Mouse (Mus musculus) layer of hippocampus, postnatal 36 days (tissue): ENCODE measurements around the gene Setd5. TPM values are rescaled to one million over a fixed set of nuclear protein-coding genes. Genes with fewer than 3 reads are reported as not detected.

Experiments
- DNase-seq, 2 experiments: peaks; one replicate each; pipeline ENCODE4 v3.0.0; 2022
- total RNA-seq, 2 experiments: library from RNA; stranded (reverse); gene quantifications; 2 replicates each; pipeline ENCODE4 v1.2.3; 2021

The Setd5 gene
- 100 to 1,000 TPM; 103 to 117 TPM for total RNA-seq

DNA sequence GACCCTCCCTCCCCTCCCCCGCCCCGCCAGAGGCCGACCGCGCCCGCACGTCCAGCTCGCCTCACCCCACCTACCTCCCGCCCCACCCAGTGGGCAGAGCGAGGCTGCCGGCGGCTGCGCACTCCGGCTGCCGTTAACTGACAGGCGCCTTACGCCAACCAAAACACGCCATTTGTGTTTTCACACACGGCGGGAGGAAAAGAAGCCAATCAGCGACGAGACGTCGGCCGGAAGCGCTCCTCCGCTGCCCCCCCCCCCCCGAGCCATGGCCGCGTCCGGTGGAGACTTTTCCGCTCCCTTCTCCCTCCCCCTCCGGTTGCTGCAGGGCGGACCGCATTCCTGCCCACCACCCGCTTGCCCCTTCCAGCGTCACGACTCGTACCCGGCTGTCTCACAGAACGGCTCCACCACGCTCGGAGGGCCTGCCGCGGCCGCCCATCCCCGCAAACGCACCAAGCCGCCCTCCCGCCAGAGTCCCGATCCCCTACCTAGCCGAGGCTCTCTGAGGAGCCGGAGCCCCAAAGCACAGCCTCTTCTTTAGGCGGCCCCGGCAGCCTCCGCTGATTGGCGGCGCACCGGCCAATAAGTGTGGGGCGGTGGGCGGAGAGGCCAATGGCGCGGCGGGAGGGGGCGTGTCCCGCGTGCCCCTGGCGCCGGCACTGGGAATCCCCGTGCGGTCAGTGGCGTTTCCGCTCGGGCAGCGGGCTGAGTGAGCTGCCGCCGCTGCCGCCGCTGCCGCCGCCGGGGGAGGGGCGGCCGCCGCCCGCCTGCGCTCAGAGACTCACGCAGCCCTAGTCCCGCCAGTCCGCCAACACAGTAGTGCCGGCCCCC, at the start of gene Setd5:
TSS of gene Setd5 (plus strand) at position 680 of the 831 bp plus-strand sequence.
- DNase-seq: peak; percentile 97 to 98

DNA sequence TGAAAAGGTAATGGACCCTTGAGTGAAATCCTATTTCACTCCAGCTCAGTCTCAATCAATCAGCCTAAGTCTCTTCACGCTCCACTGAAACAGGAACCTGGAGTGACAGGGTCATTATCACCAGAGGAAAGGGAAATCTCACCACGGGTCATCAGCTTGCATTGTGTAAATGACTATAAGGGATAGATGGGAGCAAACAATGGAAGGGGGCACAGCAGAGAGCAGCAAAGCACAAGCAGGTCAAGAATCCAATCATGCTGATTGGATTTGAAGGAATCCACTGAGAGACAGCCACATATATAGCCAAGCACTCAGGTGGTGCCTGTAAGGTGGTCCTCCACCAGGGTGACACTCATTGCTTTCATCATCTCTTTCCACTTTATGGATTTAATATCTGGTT, 49.7 kb upstream of the Setd5 start:
- no peak for DNase-seq

DNA sequence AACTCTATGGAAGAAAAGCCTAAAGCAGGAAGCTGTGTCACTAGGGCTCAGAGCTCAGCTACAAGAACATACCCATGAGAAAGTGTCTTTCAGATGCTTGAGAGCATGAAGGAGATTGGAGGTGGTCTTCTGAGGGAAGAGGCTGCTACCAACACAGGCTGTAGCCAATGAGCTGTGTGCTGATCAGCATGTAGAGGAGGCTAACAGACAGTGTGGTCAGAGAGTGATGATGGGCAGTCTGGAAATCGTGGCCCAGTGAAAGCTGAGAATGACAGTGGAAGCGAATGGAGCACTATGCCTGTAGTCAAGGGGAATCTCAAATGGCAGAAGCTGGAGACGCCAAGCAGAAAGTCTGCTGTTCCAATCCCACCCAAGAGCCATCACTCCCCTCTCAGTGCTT, 48.2 kb upstream of the Setd5 start:
- DNase-seq: no peak

DNA sequence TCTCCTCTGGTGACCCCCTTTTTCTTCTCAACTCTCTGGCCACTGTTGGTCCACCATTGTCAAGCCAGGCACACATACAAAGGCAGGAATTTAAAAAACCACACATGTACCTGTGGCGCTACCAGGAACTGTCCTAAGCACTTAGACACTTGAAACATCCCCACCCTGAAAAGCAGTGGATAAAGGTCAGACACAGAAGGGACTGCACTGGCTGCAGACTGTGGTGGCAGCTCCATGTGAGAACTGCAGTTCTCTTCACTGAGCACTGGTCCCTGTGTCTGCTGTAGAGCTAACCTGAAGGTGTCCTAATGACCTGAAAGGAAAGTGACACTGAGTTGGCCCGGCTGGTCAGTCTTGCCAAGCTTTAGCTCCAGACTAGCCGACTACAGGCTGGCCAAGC, 46.6 kb upstream of the Setd5 start:
- DNase-seq: no peak

DNA sequence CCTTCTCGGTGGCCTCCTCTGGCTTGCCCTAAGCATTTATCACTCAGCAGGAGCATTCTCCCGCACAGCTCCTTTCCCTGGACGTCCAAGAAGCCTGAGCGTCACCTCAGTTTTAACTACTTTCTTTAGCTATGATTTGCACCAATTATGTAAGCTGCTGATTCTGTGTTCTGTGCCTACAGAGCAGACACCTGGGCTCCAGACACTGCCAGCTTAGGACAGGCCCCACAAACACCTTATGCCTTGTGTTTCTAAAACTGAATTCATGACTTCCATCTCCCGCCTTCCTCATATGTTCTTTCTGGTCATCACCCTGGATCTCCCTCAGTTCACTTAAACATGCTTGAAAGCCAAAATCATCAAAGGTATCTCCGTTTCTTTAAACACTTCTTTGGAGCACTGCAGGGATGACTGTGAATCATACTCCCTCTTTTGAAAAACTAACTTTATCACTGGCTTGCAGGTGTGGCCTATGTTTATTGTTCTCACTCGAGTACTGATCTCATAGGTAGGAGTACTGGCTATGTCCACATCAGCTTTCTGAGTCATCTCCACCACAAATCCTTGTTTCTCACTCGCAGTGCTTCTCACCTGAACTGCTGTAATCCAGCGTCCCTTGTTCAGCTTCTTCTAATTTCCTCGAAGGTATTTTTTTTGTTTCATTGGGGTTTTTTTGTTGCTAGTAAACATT, 46.0 kb upstream of the Setd5 start:
- DNase-seq: no peak

DNA sequence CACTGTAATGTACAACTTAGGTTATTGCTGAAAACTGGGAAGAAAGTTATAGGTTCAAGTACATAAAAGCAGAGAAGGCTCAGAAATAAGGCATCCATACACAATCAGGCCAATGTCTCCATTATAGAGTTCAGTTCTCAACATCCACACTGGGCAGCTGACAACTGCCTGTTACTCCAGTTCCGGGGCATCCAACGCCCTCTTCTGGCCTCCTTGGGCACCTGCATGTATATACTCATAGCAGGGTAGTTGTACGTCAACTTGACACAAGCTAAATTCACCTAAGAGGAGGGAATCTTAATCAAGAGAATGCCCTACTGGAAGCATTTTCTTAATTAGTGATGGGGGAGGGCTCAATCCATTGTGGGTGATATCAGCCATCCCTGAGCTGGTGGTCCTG, 45.0 kb upstream of the Setd5 start:
- DNase-seq: no peak

DNA sequence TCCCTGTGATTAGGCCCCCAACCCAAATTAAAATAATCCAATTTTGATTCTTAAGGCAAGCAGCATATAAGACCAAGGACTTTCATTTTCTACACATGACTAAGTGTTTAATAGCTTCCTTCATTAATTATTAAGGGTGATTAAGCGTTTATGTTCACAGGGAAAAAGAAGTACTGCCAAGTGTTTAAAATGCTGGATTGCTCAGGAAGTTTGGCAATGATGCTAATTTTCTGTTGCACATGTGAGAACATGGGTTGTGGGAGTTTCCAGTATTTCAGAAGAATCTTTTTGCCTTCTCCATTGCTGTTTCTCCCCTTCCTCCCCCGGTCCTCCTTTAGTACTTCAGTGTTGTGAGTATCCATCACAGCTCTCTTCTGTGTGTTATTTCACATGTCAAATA, 44.0 kb upstream of the Setd5 start:
- no peak for DNase-seq

DNA sequence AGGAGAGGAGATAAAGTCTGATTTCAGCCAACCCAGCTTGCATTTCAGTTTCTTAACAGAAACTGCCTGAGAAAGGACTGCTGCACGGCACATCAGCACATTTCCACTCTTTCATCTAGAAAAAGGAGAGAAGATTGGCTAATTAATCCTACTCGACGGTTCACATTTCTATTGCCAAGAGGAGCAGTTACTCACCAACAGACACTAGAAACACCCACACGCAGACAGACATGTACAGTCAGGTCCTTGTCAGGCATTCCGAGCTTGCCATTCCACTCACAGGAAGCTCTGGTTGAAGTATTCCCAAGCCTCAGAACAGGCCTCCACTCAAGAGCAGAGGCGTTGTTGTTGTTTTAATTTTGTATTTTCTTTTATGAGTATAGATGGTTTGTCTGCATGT, 42.7 kb upstream of the Setd5 start:
- no peak for DNase-seq

DNA sequence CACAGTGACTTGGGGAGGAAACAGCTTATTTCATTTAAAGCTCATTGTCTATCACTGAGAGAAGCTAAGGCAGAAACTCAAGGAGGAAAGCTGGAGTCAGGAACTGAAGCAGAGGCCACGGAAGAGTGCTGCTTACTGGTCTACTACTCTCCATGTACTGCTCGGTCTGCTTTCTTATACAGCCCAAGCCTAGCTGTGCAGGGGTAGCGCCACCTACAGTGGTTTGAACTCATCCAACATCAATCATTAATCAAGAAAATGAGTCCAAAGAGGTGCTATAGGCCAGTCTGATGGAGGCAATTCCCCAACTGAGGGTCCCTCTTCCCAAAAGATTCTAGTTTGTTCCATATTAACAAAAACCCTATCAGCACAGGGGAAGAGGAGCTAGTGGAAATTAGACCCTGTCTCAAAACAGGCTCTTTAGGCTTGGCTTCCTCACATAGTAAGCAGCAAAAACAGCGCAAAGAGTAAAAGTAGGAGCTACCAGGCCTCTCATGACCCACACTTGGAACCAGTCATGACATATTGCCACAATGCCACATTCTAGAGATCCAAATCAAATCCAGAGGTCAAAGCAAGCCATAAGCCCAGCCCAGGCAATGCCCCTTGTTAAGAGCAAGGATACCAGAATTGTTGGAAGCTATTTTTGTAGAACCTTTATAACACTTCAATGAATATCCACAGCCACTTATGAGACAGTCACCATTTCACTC, 40.5 kb upstream of the Setd5 start:
- DNase-seq: no peak

DNA sequence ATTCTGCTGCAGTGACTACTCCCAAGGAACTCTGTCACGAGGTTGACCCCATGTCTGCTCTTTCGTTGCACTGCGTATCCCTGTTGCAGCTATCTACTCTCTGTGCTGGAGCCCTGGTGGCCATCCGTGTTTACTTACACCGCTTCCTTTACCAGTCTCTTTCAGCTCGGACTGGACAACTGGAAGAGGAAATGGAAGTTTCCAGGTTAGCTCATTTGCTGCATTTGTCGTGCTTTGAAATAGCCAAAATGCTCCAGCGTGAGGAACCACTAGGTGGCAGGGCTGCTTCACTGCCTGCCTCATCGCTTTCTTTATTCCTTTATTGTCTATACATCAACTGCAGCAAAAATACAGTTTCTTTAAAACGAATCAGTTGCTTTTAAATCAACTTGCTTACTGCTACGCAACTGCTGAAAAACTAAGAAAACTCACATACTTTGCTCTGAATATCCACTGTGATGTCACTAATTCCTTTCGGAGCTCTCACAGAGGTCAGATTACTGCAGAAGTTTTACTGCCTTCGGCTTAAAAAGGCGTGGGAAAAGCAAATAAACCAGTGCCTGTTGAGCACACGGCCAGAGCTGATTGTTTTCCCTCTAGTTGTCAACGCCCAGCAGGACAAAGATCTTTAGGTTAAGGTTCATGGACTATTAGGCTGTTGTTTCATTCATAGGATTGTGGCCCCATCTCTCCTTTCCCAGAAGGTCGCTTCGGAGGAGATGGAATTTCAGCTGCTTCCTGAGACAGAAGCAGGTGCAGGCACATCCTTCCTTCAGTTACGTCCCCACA, 39.0 kb upstream of the Setd5 start:
- DNase-seq: peak; percentile 56 to 67

DNA sequence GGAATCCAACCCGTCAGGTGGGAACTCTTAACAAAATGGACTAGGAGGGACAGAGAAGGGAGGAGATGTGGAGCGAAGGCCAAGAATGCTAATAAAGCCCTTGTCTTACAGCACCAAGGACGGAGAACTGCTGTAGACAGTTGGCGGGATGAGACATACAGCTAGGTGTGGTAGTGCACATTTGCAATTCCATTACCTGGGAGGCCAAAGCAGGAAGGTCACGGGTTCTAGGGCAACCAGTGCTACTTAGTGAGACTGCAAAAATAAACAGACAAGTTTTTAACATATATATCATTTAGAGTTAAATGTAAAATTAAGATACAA, 38.5 kb upstream of the Setd5 start:
- DNase-seq: no peak

DNA sequence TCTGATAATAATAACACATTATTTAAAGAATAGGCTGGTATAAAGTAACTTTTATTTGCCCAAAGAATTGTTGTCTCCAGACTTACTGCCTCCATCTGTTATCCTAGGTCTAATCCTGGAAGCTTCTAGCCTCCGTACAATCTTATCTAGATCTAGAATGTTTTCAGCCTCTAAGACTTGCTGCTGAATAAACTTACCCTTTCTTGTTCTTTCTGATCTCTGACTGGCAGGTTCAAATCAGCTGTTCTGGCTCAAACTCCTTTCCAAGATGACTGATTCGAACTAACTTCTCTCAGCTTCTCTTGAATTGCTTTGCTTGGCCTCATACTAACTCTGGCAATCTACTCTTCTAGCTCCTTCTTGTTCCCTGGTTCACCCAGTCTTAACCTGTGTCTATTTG, 36.8 kb upstream of the Setd5 start:
- DNase-seq: no peak

DNA sequence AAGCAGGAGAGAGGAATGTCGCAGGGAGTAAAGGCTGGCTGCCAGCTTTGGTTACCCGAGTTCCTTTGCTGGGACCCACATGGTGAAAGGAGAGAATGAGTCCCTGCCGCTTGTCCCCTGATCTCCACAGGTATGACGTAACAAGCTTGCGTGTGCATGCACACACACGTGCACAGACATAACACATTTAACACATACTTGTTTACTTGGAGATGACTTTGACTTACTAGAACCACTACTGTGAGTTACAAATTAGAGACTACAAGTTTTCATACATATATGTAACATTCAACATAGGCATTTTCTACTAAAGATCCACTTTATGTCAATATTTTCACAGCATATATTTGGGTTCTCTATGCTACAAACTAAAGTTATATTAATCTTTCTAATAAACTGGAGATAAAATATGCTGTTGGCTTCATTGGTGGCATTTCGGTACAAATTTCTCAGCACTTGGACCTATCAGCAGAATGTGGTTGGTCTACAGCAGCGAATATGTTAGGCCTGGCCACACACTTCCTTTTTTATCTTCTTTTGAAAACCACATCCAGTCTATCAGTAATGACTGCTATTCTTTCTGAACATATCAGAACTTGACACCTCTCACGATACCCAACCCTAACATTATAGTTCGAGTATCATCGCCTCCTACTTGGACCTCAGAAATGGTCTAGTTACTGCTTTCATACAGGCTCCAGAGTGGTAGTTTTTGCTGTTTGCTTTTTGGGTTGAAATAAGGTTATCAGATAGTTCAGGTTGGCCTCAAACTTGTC, 35.8 kb upstream of the Setd5 start:
- no peak for DNase-seq

DNA sequence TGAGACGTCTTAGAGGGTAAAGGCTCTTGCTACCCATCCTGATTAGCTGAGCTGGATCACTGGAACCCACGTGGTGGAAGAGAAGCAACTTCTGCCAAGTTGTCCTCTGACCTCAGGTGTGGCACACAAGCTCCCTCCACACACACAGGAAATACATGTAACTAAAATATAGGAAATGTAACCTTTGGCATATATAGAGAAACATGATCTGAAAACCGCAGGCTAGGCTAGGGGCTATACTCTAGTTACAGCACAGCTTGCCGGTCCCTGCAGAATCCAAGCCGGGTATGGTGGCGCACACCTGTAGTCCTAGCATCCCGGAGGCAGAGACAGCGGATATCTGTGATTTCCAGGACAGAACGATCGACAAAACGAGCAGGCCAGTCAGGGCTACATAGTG, 31.6 kb upstream of the Setd5 start:
- DNase-seq: no peak

DNA sequence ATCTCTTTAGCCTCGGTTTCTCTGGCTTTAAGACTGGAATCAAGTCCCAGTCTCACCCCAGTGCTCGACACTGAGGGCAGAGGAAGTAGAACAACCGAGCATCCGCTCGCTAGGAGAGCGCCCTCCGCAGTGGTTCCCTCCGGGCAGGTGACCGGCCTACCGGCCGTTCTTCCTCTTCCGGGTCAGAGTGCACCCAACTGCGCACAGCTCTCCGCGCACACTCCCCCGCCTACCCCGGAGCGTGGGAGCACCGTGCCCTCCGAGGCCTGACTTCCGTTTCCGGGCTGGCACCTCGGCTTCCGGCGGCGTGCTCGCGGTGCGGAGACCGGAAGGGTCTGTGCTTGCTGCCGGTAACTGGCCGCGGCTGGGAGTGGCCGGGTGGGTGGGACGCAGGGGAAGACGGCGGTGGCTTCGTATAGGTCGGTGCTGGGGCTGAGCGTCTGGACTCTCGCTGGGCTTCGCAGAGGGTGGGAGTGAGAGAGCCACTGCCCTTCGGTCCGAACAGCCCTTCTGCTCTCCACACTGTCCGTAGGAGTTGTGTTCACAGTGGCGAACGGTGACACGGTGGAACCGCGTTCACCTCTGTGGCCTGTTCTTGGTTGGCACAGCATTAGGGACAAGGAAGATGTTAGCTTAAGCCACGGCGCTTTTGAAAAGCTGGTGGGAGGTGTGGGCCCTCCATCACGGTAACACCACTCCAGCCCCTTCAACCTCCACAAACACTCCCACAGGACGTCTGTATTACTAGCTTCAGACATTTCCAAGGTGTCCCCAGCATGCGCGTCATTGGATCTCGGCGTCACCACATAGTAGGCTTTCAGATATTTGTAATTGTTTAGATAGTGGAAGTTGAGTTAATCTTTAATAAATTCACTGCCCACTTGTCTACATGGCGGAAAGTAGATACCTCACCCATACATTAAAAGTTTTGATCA, 30.9 kb upstream of the Setd5 start, which contains the start of gene Thumpd3:
TSS of gene Thumpd3 (plus strand) at position 185 of the 935 bp plus-strand sequence.
- peak; percentile 94 to 96 for DNase-seq

DNA sequence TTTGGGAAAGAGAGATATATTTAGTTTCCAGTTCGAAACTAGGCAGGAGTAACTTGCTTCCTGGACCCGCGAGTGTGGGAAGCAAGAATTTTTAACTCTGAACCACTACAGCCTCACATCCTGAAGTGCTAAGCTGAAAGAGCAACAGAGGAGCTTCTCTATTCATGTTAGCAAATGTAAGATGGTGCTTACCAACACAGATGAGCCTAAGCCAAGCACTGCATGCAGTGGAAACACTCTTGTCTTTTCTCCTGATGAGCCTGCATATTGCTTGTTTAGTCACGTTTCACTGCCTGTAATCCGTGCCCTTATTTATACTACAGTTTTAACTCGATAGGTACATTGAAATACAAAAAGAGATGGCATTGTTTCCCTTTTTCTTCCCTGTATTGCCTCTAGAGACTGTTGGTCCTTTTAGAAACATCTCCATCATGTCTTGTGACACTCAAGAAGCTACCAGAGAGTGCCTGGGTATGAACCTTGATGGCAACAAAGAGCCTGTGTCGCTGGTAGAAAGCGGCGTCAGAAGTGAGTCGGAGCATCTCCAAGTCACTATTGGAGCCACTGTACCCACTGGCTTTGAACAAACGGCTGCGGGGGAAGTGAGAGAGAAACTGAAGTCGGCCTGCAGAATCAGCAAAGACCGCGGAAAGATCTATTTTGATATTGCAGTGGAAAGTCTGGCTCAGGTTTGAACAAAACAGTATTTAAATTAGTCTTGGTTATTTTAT, 30.0 kb upstream of the Setd5 start:
- DNase-seq: no peak

DNA sequence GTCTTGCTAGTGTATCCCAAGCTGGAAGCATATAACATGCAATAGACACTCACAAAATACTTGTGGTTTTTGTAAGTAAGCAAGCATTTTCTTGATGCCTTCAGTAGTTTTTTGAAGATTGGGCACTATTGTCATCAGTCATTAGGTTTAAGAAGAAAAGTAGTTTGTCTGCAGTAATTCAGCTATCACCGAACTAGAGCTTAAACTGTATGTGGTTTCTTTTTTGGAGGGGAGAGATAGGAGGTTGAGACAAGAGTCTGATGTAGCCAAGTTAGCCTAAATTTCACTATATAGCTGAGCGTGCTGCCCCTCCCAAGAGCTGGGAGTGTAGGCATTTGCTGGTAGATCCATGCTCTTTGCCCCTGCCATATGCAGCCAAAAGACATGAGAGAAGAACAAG, 28.8 kb upstream of the Setd5 start:
- no peak for DNase-seq

DNA sequence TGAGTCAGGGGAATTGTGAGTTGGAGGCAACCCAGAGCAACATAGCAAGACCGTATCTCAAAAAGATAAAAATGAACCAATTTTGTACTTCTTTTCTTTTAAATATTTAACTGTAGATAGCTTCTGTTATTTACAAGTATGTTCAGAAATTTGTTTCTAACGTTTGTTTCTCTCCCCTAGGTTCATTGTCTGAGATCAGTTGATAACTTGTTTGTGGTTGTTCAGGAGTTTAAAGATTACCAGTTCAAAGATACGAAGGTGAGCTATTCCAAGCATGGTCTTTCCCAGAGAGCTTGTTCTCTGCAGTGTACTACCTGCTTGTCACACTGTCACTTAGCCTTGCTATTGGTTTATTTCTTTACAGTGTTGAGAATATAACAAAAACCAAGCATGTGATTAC, 28.0 kb upstream of the Setd5 start:
- DNase-seq: no peak

DNA sequence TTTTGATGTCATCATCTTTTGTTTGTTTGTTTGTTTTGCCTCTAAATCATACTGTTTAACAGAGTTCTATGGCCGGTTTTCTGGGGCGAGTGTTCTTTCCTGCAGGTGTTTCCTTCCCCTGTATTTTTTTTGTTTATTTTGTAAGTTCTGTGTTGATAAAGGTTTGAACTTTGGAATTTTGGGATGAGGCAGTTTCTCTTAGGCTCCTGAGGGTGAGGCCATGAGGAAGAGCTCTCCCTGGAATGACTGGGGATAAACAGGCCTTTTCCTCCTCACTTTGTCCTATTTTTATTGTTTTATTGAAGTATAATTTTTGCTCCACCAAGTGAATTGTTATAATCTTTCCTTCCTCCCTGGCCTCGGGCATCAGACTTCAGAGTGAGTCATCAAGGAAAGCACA, 24.2 kb upstream of the Setd5 start:
- DNase-seq: no peak

DNA sequence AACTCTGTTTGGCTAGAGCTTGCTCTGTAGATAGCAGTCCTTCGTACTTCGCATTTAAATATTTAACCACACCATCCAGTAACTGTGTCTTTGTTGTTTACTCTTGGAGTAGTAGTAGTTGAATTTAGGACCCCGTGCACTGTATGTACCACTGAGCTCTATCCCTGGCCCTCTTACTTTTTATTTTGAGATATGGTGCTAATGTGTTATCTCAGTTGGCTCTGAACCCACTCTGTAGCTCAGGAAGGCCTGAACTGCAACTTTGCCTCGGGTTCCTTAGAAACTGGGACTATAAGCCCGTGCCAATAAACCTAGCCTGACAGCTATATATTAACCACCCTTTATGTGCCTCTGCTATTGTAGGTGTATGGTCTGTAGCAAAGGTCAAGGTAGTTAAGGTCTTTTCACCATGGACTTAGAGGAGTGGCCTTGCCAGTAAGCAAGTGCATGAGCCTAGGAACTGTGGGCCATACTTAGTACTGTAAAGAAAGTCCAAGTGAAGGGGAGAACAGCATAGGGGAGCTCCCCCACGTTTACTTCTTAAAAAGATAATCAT, 22.5 kb upstream of the Setd5 start:
- no peak for DNase-seq
